Mouse (Mus musculus) hindbrain, embryonic 15.5 days (tissue): Measurements from ENCODE around the gene Coa7. TPM values are rescaled to one million over a fixed set of nuclear protein-coding genes. Genes with fewer than 3 reads are reported as not detected.
"Not testable (repeated sequence)": the region's sequence is repeated elsewhere in the genome, so short reads cannot be mapped to it uniquely, and the experiment has no call there.

Experiments used
- ATAC-seq: fragments of 200-750 bp; cut with Nextera tagmentation; 2 replicates; pipeline ENCODE4 v1.8.0; 2017; ENCODE audit warnings: low read depth, moderate number of reproducible peaks, moderate TSS enrichment; ENCODE audit not compliant: low FRiP score
- H3K27ac ChIP-seq: fragments of 300-500 bp; sonication (generic); replicated peaks from 2 replicates; pipeline ENCODE4 v1.5.1; 2015; ENCODE audit warnings: mild to moderate bottlenecking, inconsistent platforms
- H3K27me3 ChIP-seq: fragments of 300-500 bp; sonication (generic); 2 replicates; pipeline ENCODE4 v1.6.1; 2015; ENCODE audit warnings: control low read depth, inconsistent platforms
- H3K36me3 ChIP-seq: fragments of 300-500 bp; sonication (generic); 2 replicates; pipeline ENCODE4 v1.6.1; 2015; ENCODE audit warnings: control low read depth, inconsistent platforms
- H3K4me1 ChIP-seq: fragments of 300-500 bp; sonication (generic); replicated peaks from 2 replicates; pipeline ENCODE4 v1.6.1; 2015; ENCODE audit warnings: control low read depth, inconsistent platforms
- H3K4me2 ChIP-seq: fragments of 300-500 bp; sonication (generic); 2 replicates; pipeline ENCODE4 v1.6.1; 2015; ENCODE audit warnings: moderate library complexity, mild to moderate bottlenecking, inconsistent platforms
- H3K4me3 ChIP-seq: fragments of 300-500 bp; sonication (generic); 2 replicates; pipeline ENCODE4 v1.5.1; 2015; ENCODE audit warnings: mild to moderate bottlenecking, inconsistent platforms
- H3K9ac ChIP-seq: fragments of 300-500 bp; sonication (generic); 2 replicates; pipeline ENCODE4 v1.6.1; 2015; ENCODE audit warnings: inconsistent platforms
- H3K9me3 ChIP-seq: fragments of 300-500 bp; sonication (generic); 2 replicates; pipeline ENCODE4 v1.6.1; 2016; ENCODE audit warnings: control low read depth, inconsistent platforms
- WGBS: fragments of 180-500 bp; shearing (Covaris S2); methylation state at CpG from one replicate; pipeline ENCODE4 v1.1.7; 2015; 5-methylcytosine and 5-hydroxymethylcytosine counted together
- polyA plus RNA-seq: library from polyadenylated mRNA; unstranded; fragments of >200 nt; fragmentation: Nextera tagmentation; extraction: Ambion mirVana; gene quantifications from 2 replicates; pipeline ENCODE4 v1.2.1, GENCODE M21; 2015

Coa7 gene
- polyA plus RNA-seq, 1 experiment from 2014 or later, result 52.5 TPM

- peaks cover 9% of the 10 kb centered on the region for H3K4me1 ChIP-seq
- no peaks in the 10 kb centered on the region for H3K27me3 ChIP-seq
- H3K4me2 ChIP-seq, result no peak overlapping the region
- no peak overlapping the region for H3K9ac ChIP-seq
- H3K27ac ChIP-seq, result no peak overlapping the region
- H3K9me3 ChIP-seq, result no peaks in the 10 kb centered on the region
- no peak overlapping the region for H3K4me3 ChIP-seq
- 95% methylated on average over 4 of the region's 5 CpGs for WGBS
- H3K36me3 ChIP-seq, result no peaks in the 10 kb centered on the region
- ATAC-seq, result no peak
Observed at GRCm38 (mm10) chr4:108347111-108347510, 19.2 kb downstream of the Coa7 start.

- H3K4me2 ChIP-seq, result no peak overlapping the region
Observed at GRCm38 (mm10) chr4:108348256-108348875, 20.4 kb downstream of the Coa7 start.

DNA sequence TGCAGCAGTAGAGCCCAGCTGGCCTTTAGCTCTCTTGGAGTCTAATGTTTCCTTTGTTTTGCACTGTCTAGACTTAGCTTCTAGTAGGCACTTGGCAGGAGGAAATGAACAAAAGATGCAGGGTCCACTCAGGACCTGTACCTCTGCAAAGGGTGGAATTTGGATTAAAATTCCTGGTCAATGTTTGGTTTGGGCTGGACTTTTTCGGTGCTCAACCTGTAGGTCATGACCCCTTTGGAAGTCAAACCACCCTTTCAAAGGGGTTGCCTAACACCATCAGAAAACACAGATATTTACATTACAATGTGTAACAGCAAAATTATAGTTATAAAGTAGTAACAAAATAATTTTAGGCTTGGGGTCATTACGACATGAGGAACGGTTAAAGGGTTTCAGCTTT lies 21.1 kb downstream of the Coa7 start:
- WGBS, result 87% methylated on average over 3 of the region's 3 CpGs
- H3K27me3 ChIP-seq, result no peaks in the 10 kb centered on the region
- no peak overlapping the region for H3K4me2 ChIP-seq
- H3K4me3 ChIP-seq, result no peak overlapping the region
- no peaks in the 10 kb centered on the region for H3K36me3 ChIP-seq
- H3K9me3 ChIP-seq, result no peaks in the 10 kb centered on the region
- no peak overlapping the region for H3K27ac ChIP-seq
- ATAC-seq, result no peak
- H3K4me1 ChIP-seq, result peaks cover 9% of the 10 kb centered on the region
- H3K9ac ChIP-seq, result no peak overlapping the region

More at GRCm38 (mm10) chr4:108348256-108348875, 20.4 kb downstream of the Coa7 start:
- H3K4me1 ChIP-seq, result peaks cover 9% of the 10 kb centered on the region
- H3K9me3 ChIP-seq, result no peaks in the 10 kb centered on the region
- H3K27ac ChIP-seq, result no peak overlapping the region
- WGBS, result 69% methylated on average over 5 of the region's 5 CpGs
- ATAC-seq, result no peak
- H3K9ac ChIP-seq, result no peak overlapping the region
- H3K36me3 ChIP-seq, result no peaks in the 10 kb centered on the region
- H3K27me3 ChIP-seq, result no peaks in the 10 kb centered on the region
- H3K4me3 ChIP-seq, result no peak overlapping the region

GRCm38 (mm10) chr4:108349836-108350547 lies 22.1 kb downstream of the Coa7 start:
- no peak overlapping the region for H3K9ac ChIP-seq
- no peak for ATAC-seq
- 42% methylated on average over 8 of the region's 8 CpGs for WGBS
- H3K4me3 ChIP-seq, result no peak overlapping the region
- H3K9me3 ChIP-seq, result no peaks in the 10 kb centered on the region
- peaks cover 9% of the 10 kb centered on the region for H3K4me1 ChIP-seq
- H3K36me3 ChIP-seq, result no peaks in the 10 kb centered on the region
- H3K27me3 ChIP-seq, result no peaks in the 10 kb centered on the region
- no peak overlapping the region for H3K27ac ChIP-seq
- no peak overlapping the region for H3K4me2 ChIP-seq

DNA sequence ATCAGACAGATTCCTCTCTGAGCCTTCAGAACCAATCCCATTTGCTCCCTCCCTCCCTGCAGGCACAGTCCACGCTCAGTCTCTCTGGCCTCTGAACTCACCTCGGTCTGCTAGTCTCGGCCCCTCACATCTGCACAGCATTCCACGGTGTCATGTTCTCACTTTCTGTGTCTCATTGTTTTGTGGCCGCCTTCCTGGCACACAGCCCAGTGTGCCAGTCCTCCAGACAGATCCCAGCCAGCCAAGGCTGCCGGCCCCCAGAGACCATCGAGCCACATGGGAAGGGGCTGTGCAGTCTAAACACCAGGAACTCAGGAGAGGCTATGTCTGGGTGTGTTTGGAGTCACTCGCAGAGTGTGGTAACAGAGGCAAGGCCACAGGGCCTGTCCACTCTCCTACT lies 22.9 kb downstream of the Coa7 start:
- Histone ChIP-seq H3K27me3 (no peaks in the 10 kb centered on the region), H3K27ac (no peak overlapping the region), H3K9ac (no peak overlapping the region), H3K4me2 (peak overlapping the region; percentile 17), H3K4me1 (peaks cover 9% of the 10 kb centered on the region), H3K9me3 (no peaks in the 10 kb centered on the region), H3K4me3 (no peak overlapping the region), H3K36me3 (no peaks in the 10 kb centered on the region)
- 11% methylated on average over 8 of the region's 8 CpGs for WGBS
- 0 out of 2 replicates have a peak, but pooled peaks have one; percentile 42 for ATAC-seq

- H3K4me2 ChIP-seq, H3K27me3 ChIP-seq, H3K9me3 ChIP-seq, H3K9ac ChIP-seq, H3K36me3 ChIP-seq, H3K27ac ChIP-seq, ATAC-seq, H3K4me3 ChIP-seq: not testable (repeated sequence)
- H3K4me1 ChIP-seq, result peaks cover 14% of the 10 kb centered on the region
Observed at GRCm38 (mm10) chr4:108353591-108353990, 25.7 kb downstream of the Coa7 start.

DNA sequence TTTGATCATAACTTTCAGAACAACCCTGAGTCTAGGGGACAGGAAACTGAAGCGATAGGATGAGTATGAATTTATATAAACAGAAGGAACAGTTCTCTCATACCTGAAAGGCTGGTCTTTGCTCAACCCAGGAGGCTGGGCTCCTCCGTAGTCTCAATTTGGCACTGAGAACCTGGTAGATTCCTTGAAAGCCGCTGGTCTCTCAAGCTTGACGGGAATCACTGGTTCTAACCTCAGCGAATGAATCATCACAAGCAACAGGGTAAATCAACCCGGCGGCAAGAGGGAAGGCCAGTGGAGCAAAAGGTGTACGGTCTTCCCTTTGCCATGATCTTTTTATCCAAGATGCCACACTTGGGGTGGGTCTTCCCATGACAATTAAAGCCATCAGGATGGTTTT lies 29.5 kb downstream of the Coa7 start:
- 96% methylated on average over 8 of the region's 8 CpGs for WGBS
- H3K4me1 ChIP-seq, result peaks cover 31% of the 10 kb centered on the region

GRCm38 (mm10) chr4:108358498-108358897 lies 30.6 kb downstream of the Coa7 start:
- Histone ChIP-seq H3K9me3 (no peaks in the 10 kb centered on the region), H3K27ac (no peak overlapping the region; the same call in 1 of the 2 replicates), H3K4me3 (no peak overlapping the region), H3K9ac (no peak overlapping the region), H3K36me3 (no peaks in the 10 kb centered on the region), H3K4me2 (no peak overlapping the region), H3K4me1 (peaks cover 41% of the 10 kb centered on the region), H3K27me3 (no peaks in the 10 kb centered on the region)
- 15% methylated on average over 4 of the region's 4 CpGs for WGBS
- ATAC-seq, result no peak

More for the DNA sequence above, 29.5 kb downstream of the Coa7 start:
- Histone ChIP-seq H3K9ac (no peak overlapping the region), H3K9me3 (no peaks in the 10 kb centered on the region), H3K27me3 (no peaks in the 10 kb centered on the region), H3K4me2 (no peak overlapping the region), H3K36me3 (no peaks in the 10 kb centered on the region), H3K4me3 (no peak overlapping the region), H3K27ac (no peak overlapping the region)
- no peak for ATAC-seq

GRCm38 (mm10) chr4:108360136-108361055 lies 32.5 kb downstream of the Coa7 start:
- H3K27ac ChIP-seq, result peak overlapping the region; percentile 91
- H3K36me3 ChIP-seq, result no peaks in the 10 kb centered on the region
- ATAC-seq, result peak; percentile 88
- H3K27me3 ChIP-seq, result no peaks in the 10 kb centered on the region
- WGBS, result 5% methylated on average over 28 of the region's 28 CpGs
- peak overlapping the region; percentile 48 for H3K4me2 ChIP-seq
- H3K9me3 ChIP-seq, result no peaks in the 10 kb centered on the region
- peak overlapping the region; percentile 11 for H3K4me3 ChIP-seq
- peaks cover 41% of the 10 kb centered on the region for H3K4me1 ChIP-seq
- H3K9ac ChIP-seq, result no peak overlapping the region

DNA sequence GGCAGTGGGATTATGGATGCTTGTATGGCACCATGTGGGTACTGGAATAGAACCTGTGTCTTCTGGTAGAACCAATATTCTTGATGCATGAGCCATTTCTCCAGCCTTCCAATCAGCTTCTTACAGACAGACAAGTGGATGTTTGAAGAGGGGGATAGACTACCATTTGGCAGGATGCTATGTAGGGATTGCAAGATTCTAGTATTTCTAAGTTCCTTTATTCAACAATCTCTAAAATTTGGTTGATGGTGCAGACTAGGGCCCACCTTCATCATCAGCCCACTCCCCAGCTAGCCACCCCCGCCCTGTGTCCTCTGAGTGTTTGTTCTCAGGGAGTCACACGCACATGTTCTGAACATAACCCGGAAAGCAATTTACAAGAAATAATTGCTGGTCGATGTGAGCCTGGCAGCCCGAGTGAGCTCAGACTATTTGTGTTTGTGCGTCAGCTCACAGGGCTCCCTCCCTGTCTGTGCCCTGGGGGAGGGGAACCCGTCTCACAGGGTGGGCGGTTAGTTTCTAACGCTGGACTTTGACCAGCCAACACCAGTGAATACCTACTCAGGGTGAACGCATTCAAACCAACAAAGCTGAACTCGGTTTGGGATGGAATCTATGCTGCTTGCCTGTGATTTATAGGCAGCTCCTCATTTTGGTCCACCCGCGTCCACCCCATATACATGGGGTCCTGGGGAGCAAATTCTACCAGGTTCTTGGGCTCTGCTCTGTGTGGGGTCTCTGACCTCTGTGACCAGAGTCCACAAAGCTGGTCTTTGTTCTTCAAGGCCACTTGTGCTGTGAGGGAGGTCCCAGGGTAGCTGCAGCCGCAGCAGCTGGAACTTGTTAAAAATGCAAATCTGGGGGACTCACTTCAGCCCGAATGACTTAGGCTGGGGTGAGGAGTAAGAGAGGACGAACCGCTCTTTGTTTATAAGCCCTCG lies 34.7 kb downstream of the Coa7 start:
- 4% methylated on average over 18 of the region's 18 CpGs for WGBS
- H3K27me3 ChIP-seq, result no peaks in the 10 kb centered on the region
- no peak overlapping the region for H3K9ac ChIP-seq
- no peaks in the 10 kb centered on the region for H3K36me3 ChIP-seq
- ATAC-seq, result 0 out of 2 replicates have a peak, but pooled peaks have one; percentile 23
- peak overlapping the region; percentile 15; the same call in 1 of the 2 replicates for H3K4me2 ChIP-seq
- H3K9me3 ChIP-seq, result no peaks in the 10 kb centered on the region
- H3K4me3 ChIP-seq, result no peak overlapping the region
- peaks cover 41% of the 10 kb centered on the region for H3K4me1 ChIP-seq
- H3K27ac ChIP-seq, result 0 out of 2 replicates have a peak overlapping the region, but pooled peaks have one; percentile 2
